Mouse (Mus musculus) cerebellum, adult 2 months (tissue): ENCODE measurements at regions not wholly inside any gene's neighbourhood (a gene's known extent, or its start where the extent isn't known, plus 50 kb on each side); places are given as distances from the start of the nearest gene placed in this dataset.

Source experiments
- CTCF ChIP-seq: fragments of 200-500 bp; IDR thresholded peaks from 2 replicates; pipeline ENCODE4 v1.5.1; 2011; ENCODE audit warnings: low read depth, mild to moderate bottlenecking, control low read depth, low read length, moderate library complexity, borderline replicate concordance; ENCODE audit not compliant: insufficient read depth
- POLR2A ChIP-seq: fragments of 200-500 bp; IDR thresholded peaks from 2 replicates; pipeline ENCODE4 v1.6.1; 2011; ENCODE audit warnings: low read length, control low read depth, borderline replicate concordance; ENCODE audit not compliant: insufficient read depth

DNA sequence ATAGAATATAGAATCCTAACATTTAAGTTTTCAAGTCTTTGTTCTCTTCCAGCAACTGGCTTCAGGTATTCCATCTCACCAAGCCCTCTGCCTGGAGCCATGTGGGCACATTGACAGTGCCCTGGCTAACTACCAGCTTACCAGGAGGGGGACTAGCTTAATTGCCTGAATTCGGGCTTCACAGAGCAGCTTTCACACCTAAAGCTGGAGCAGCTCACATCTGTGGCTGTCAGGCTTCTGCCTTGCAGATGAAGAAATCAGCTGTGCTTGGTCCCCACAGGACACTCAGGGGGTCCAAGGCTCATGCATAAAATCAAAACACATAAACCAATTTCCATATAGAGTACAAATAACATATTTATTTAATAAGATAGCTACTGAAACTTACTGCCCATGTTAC, 1058.5 kb upstream of the Cited2 start:
- no peak for TF ChIP-seq CTCF
- TF ChIP-seq POLR2A = no peak
